Mouse (Mus musculus) thymus, adult 2 months (tissue): ENCODE measurements around the gene Snd1.

Experiments used
- CTCF ChIP-seq: fragments of 200-500 bp; IDR thresholded peaks from 2 replicates; pipeline ENCODE4 v1.5.1; 2012; ENCODE audit warnings: mild to moderate bottlenecking, control low read depth, low read length, moderate library complexity, borderline replicate concordance; ENCODE audit not compliant: control insufficient read depth, poor library complexity, insufficient read depth; ENCODE audit errors: extremely low read depth
- POLR2A ChIP-seq: fragments of 200-500 bp; IDR thresholded peaks from 2 replicates; pipeline ENCODE4 v1.6.1; 2012; ENCODE audit warnings: mild to moderate bottlenecking, low read length, control low read depth, moderate library complexity; ENCODE audit not compliant: control insufficient read depth, poor library complexity, insufficient read depth; ENCODE audit errors: extremely low read depth

- TF ChIP-seq CTCF, result no peak
- no peak for TF ChIP-seq POLR2A
Observed at GRCm38 (mm10) chr6:28876492-28876891, 401.6 kb downstream of the Snd1 start.
